Mouse (Mus musculus): ENCODE data around the gene Gm9195. TPM values are rescaled to one million over a fixed set of nuclear protein-coding genes. Genes with fewer than 3 reads are reported as not detected.
A peak's percentile ranks its signal among the peaks of the same experiment; 100 is the strongest.

The Gm9195 gene
- total RNA-seq, 2 experiments from 2014 or later = not detected

GRCm38 (mm10) chr14:72447141-72448091, 44.2 kb downstream of the Gm9195 start:
- peak; percentile 62; the same call in 1 of the 2 replicates for ATAC-seq (replicated peaks; ENCODE audit: poor library complexity, severe bottlenecking)

GRCm38 (mm10) chr14:72442936-72443335, 48.7 kb downstream of the Gm9195 start:
- ATAC-seq (replicated peaks; ENCODE audit: poor library complexity, severe bottlenecking) = no peak

- no peak for ATAC-seq (replicated peaks; ENCODE audit: poor library complexity, severe bottlenecking)
Observed at GRCm38 (mm10) chr14:72440929-72441328, 50.7 kb downstream of the Gm9195 start.

GRCm38 (mm10) chr14:72440436-72440835, 51.2 kb downstream of the Gm9195 start:
- ATAC-seq (replicated peaks; ENCODE audit: poor library complexity, severe bottlenecking) = no peak

GRCm38 (mm10) chr14:72438976-72439375, 52.7 kb downstream of the Gm9195 start:
- no peak for ATAC-seq (replicated peaks; ENCODE audit: poor library complexity, severe bottlenecking)

- ATAC-seq (replicated peaks; ENCODE audit: poor library complexity, severe bottlenecking) = no peak
Observed at GRCm38 (mm10) chr14:72389696-72390095, 101.9 kb downstream of the Gm9195 start.

- ATAC-seq (replicated peaks; ENCODE audit: poor library complexity, severe bottlenecking) = no peak
Observed at GRCm38 (mm10) chr14:72389288-72389687, 102.3 kb downstream of the Gm9195 start.

- peak; percentile 33; the same call in 1 of the 2 replicates for ATAC-seq (replicated peaks; ENCODE audit: poor library complexity, severe bottlenecking)
Observed at GRCm38 (mm10) chr14:72377224-72377623, 114.4 kb downstream of the Gm9195 start.

Other genes with a start within 250 kb of the Gm9195 start
- gene Fndc3a, start 218.2 kb upstream of the Gm9195 start, total RNA-seq (2014; fragmentation: Nextera tagmentation) = 55.4 and 60.0 TPM in 2 replicates
- 46.7 and 54.3 TPM in 2 replicates for gene Fndc3a, start 218.2 kb upstream of the Gm9195 start, total RNA-seq (2017)

Data from granulocyte monocyte progenitor cell, adult 5-6 weeks (primary cell).